Mouse (Mus musculus) adrenal gland, adult 8-10 months (tissue): Measurements from ENCODE around the gene Mob3c. TPM values are rescaled to one million over a fixed set of nuclear protein-coding genes. Genes with fewer than 3 reads are reported as not detected.

Experiments used
- DNase-seq: peaks from one replicate; pipeline ENCODE4 v3.0.0; 2022
- total RNA-seq, 4 experiments: library from RNA; stranded (reverse); gene quantifications; 2 replicates each; pipeline ENCODE4 v1.2.4; 2022

Gene Mob3c
- total RNA-seq, 4 experiments from 2014 or later: 15.6 to 22.2 (median 16.3) TPM

GRCm38 (mm10) chr4:115882195-115882594 lies 54.3 kb downstream of the Mob3c start:
- no peak for DNase-seq

GRCm38 (mm10) chr4:115884022-115884421 lies 56.1 kb downstream of the Mob3c start, which contains the start of gene Kncn:
Gene Kncn (plus strand): TSS chr4:115884400.
- DNase-seq: no peak

Other genes starting within 250 kb of the Mob3c start
- not detected for gene Cyp4a32, start 227.1 kb upstream of the Mob3c start, total RNA-seq
- gene Cyp4b1, start 180.4 kb upstream of the Mob3c start, total RNA-seq: 10 to 100 TPM; 44.9 to 58.9 (median 54.5) TPM
- 100 to 1,000 TPM in 2 of 4 experiments, 10 to 100 TPM in 2; 80.9 to 113 (median 100) TPM for gene Efcab14, start 90.3 kb upstream of the Mob3c start, total RNA-seq
- 1 to 10 TPM; 2.0 to 4.9 (median 2.4) TPM for gene Tex38, start 47.1 kb upstream of the Mob3c start, total RNA-seq
- 10 to 100 TPM; 58.4 to 89.8 (median 74.5) TPM for gene Atpaf1, start 43.3 kb upstream of the Mob3c start, total RNA-seq
- gene Mknk1, start 11.1 kb downstream of the Mob3c start, total RNA-seq: 10 to 100 TPM; 46.8 to 72.1 (median 57.8) TPM
- not detected for gene Kncn, start 56.3 kb downstream of the Mob3c start, total RNA-seq
- gene 6430628N08Rik, start 62.6 kb downstream of the Mob3c start, total RNA-seq: not detected
- gene Dmbx1, start 111.8 kb downstream of the Mob3c start, total RNA-seq: not detected
- gene Faah, start 189.8 kb downstream of the Mob3c start, total RNA-seq: 10 to 100 TPM in 1 of 4 experiments, 1 to 10 TPM in 3; 4.1 to 10.5 (median 6.0) TPM
- gene Nsun4, start 225.8 kb downstream of the Mob3c start, total RNA-seq: 10 to 100 TPM; 30.5 to 41.1 (median 34.8) TPM
- 100 to 1,000 TPM; 390 to 507 (median 480) TPM for gene Uqcrh, start 247.0 kb downstream of the Mob3c start, total RNA-seq
- 10 to 100 TPM; 58.2 to 84.0 (median 64.9) TPM for gene Lrrc41, start 247.2 kb downstream of the Mob3c start, total RNA-seq